Mouse (Mus musculus) 3T3-L1 (cell line): ENCODE measurements around the gene Mxra8.
A peak's percentile ranks its signal among the peaks of the same experiment; 100 is the strongest.

Source experiments
- DNase-seq: peaks from one replicate; pipeline ENCODE4 v3.0.0-alpha.2; 2015; ENCODE audit warnings: low read depth, low spot score

Mxra8 gene

DNA sequence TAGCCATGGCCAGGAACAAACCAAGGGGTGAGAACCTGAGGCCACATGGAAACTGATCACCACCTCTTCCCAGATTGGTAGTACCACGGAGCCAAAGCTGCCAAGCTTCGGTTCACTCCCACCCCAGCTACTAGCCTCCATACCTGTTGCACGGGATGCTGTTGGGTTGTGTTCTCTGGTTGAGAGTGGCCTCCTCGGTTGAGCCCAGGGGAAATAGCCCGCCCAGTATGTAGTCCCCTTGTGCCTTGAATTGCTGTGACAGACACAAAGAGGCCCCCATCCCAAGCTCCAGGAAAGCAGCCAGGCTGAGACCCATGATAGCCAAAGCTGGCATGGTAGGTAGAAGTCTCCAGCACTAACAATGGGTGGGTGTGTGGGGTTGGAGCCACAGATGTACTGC is 23.5 kb downstream of the Mxra8 start, which contains the start of gene Tas1r3:
Gene Tas1r3 (minus strand): TSS at position 362 of the 400 bp plus-strand sequence.
- no peak for DNase-seq

DNA sequence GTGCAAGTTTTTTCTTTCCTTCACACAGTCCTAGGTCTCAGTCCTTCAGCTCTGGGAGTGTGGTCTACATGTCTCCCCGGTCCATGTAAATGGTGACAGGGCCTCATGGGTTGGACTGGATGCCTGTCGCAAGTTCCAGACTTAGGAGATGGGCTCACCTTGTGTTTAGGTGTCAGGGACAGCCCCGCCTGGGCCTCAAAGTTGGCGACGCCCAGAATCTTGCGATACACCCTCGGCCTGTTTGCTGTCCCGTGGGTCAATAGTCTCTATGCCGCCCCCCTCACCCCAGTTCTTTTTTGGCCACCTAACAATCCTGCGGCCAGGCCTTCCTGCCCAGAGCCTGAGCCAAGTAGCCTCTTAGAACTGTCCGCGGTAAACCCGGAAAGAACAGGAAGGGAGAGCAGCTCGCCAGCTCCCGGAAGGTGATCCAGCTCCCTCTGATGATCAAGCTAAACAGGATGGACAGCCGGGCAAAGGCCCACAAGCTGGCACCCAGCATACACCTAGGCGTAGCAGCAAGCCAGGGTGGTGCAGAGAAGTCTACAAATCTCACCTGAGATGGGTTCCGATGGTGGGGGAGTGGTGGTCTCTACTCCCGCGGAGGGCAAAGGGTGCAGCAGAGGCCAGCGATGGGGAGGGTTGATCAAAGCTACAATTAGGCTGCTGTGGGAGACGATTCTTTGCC is 29.3 kb downstream of the Mxra8 start:
- DNase-seq: peak; percentile 68

DNA sequence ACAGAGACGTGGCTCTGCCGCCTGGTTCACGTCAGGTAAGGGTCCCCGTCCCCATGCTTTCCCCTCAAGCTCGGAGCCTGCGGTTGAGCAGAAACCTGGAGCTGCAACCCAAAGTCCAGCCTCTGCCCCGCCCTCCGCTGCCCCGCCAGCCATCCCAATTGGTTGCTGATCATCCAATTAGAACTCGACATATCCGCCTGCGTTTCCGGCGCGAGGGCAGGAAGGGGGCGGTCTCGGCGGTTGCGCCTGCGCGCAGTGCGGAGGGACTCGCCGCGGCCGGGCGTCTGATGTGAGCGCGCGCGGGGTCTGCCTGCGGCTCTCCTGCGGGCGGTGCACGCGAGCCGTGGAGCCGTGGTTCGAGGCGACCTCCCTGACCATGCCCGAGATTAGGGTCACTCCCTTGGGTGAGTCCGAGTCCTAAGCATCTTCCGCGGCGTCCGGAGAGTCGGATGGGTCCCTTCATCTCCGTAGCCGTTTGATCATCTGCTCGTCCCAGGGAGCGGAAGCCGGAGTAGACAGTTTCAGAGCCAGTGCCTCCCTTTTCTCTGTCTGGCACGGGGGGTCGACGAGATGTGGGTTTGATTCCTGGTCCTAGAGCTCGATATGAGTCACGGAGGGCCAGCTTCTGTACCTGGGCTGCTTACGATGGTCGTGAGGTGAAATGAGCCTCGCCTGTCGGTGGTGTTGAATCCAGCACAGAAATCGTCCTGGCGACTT is 30.0 kb downstream of the Mxra8 start, which contains the start of the genes Cptp and Ints11:
Gene Cptp (minus strand): TSS at position 124 of the 717 bp plus-strand sequence.
Gene Ints11 (plus strand): TSS at position 230 of the 717 bp plus-strand sequence.
- DNase-seq: peak; percentile 93

DNA sequence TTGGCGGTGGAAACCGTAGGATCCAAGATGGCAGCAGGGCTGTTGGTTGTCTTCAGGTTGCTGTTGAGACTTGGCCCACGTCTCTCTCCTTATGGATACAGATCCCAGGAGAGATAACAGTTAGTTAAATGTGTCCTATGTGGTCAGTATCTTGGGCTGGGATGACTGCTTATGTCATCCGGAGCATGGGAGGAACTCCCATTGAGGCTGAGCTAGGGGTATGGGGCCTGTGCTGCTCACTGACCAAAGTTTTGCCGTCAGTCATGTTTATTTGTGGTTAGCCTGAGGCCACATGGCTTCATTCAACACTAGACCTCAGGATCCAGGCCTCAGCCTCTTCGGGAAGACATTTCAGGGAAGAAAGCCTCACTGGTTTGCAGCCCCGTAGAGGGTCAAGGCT is 31.9 kb downstream of the Mxra8 start:
- DNase-seq: peak; percentile 79

DNA sequence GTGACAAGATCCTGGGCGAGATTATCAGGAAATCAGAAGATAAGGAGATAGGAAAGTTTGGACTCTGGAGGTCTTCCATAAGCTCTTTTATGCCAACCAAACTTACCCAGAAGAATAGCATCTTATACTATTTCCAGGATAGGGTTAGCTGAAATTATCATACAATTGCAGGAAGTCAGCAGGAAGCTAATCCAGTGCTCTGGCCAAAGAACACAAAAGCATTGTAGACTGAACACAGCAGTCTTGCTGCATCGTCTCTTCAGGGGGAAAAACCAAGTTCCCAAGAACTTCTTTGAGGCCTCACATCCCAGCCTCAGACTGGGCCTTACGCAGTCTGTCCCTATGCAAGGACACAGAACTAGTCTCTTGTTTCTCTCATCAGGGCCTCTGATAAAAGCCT is 44.1 kb downstream of the Mxra8 start:
- no peak for DNase-seq

DNA sequence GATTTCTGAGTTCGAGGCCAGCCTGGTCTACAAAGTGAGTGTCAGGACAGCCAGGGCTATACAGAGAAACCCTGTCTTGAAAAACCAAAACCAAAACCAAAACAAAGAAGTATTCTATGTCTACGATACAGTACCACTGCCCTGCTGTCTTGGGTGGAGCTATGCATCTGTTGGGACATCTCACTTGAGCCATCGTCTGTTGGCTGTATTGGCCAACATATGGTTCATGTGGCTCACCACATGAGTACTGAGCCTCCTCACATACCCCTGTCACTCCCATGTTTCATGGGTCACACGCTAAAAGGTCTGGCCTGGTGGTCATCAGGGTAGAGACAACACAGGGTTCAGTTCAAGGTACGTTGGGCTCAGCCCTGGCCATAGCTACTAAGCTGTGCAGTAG is 46.9 kb downstream of the Mxra8 start:
- DNase-seq: no peak

DNA sequence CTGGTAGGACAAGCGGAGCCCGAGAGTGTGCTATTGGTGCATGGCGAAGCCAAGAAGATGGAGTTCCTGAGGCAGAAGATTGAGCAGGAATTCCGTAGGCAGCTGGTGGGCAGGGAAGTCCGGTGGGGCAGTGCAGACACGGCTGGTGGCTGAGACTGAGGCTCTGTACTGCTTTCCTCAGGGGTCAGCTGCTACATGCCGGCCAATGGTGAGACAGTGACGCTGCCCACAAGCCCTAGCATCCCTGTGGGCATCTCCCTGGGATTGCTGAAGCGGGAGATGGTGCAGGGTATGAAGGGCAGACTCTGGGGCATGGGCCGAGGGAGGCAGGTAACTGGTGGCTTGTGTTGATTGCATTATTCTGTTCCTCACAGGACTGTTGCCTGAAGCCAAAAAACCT is 48.2 kb downstream of the Mxra8 start:
- no peak for DNase-seq

DNA sequence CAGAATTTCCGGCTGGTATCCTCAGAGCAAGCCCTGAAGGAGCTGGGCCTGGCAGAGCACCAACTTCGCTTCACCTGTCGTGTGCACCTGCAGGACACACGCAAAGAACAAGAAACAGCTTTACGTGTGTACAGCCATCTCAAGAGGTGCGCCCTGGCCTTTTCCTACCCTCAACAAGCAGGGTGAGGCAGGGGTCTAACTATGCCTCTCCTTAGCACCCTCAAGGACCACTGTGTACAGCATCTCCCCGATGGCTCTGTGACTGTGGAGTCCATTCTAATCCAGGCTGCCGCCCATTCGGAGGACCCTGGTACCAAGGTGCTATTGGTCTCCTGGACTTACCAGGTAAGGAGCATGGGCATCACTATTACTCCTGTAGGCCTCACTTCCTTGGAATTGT is 48.7 kb downstream of the Mxra8 start:
- DNase-seq: no peak

DNA sequence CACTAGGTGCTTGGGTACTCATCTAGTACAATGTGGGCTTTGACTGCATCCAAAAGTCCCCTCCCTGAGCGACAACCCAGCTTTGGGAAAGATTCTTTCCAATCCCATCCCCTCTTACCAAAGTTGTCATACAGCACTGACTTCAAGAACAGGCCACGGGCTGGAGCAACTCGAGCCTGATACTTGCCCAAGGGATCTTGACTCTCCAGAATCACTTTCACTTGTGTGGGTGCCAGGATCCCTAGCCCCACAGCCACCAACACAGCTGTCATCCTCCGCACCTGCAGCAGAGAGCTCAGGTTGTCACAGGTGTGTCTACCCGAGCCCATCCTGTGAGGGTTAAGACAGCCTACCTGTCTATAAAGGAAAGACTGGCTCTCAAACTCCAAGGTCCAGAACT is 49.8 kb downstream of the Mxra8 start:
- no peak for DNase-seq

DNA sequence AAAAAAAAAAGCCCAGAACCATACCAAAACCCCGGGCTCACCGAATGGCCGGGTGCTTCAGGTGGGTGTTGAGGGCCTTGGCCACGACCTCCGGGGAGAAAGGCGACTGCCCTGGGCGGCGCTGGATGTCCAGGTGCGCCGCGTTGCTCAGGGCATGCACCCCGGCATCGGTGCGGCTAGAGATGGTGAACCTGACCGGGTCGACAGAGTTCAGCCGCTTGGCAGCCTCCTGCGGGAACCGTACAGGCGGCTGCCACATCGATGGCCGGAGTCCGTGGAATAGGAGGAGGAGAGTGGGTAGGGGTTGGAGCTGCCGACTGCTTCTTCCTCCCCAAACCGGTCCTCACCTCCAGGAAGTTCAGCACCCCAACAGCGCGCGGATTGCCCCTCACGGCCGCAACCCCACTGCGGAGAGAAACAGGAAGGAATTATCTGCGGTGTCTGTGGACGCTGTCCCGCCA is 51.6 kb downstream of the Mxra8 start:
- DNase-seq: peak; percentile 18

DNA sequence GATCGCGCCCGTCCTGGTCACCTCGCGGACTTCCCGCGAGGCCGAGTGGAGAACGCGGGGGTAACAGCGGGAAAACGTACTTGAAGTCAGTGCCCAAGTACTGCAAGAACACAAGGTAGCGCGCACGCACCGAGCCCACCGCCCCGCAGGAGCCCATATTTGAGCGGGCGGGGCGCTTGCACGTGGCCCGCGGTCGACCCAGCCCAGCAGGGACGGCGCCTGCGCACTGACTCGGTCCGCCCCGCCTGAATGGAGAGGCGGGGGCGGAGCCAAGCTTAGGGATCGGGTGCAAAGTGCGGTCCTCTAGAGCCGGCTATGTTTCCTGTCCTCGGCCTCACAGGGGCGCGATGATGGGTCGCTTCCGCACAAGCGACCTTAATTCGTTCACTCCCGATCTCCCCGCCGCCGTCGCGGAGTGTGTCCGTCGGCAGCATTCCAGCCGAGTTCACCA is 52.1 kb downstream of the Mxra8 start, which contains the start of the genes Pusl1 and Acap3:
Gene Pusl1 (minus strand): TSS at position 231 of the 451 bp plus-strand sequence.
Gene Acap3 (plus strand): TSS at position 272 of the 451 bp plus-strand sequence.
- DNase-seq: peak; percentile 87

DNA sequence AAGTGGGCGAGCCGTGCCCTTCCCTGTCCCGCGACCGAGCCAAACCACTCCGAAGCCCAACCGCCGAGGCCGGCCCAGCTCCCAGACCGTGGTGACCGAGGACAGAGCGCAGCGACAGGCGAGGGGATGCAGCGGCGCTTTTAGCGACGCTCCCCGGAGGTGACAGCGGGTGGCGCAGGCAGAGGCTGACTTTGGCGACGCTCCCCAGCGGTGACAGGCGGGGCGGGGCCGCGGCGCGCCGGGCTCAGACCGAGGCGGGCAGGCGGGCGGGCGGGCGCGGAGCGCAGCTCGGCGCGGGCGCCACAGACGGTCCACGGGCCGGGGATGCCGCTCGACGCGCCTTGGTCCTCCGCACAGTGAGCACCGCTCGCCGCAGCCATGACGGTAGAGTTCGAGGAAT is 52.5 kb downstream of the Mxra8 start:
- peak; percentile 62 for DNase-seq

DNA sequence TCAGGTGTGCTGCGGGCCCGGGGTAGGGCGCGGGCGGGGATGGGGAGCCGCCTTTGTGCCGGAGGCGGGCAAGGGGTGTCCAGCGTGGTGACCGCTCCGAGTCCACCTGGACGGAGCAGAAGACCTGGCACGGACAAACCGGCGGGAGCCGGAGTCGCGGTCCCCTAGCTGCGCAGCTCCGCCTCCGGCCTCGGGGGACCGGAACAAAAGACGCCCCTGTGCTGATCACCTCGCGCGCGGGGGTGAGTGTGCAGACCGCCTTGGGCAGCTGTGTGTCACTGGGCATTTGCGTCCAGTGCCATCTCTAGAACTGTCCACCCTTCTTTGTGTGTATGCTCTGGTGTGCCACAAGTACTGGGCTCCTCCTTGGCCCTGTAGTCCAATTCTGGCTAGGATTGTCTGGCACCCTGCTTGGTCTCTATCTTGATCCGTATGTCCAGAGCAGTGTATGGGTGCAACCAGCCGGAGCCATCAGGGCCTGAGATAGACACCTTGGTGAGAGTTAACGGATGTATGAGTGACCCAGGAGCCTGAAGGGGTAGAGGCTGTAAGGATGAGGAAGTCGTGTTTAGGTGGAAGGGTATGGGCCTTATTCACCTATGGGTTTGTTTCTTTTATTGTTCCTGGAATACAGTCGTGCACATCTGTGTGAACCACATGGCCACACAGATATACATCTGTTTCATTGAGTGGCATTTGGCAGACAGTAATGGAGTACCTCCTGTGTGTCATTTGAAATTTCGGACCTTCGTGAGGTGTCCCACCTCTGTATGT is 53.1 kb downstream of the Mxra8 start:
- peak; percentile 50 for DNase-seq

DNA sequence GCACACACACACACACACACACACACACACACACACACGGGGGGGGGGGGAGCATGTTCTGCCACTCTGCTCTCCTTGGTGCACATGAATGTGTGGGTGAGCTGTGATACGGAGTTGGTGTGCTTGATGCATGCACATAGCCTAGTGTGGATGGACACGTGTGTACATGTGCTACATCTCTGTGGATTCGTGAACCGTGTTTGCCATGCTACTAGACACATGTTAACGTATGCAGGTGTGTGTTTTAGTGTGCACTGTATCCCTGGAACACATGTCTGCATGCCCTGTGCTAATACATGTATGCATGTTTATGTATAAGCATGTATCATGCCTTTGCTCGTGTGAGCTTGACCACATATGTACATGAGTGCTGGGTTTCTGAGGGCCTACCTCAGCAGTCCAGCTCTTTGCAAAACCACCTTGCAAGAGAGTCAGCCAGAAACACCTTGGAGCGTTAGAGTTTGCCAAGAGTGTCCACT is 53.8 kb downstream of the Mxra8 start:
- DNase-seq: peak; percentile 16
